Comparison of ENCODE assay signal across 9 mouse cellular contexts in genomic region chr1:172188891-172189290, GRCm38 (mm10). TPM values are rescaled to one million over a fixed set of nuclear protein-coding genes. Genes with fewer than 3 reads are reported as not detected.
DNase-seq lines count a peak whose midpoint lies in the region; ATAC-seq and TF ChIP-seq lines count a peak whose summit lies in the region.
"Had no signal": no experiment of that assay in that cellular context is flagged by ENCODE, and none has a peak within 500 bp of the region (broad histone marks: within the 10 kb centered on the region; RNA-seq: fewer than 3 reads in every experiment).

No protein-coding gene starts in this region.

- H3K9ac ChIP-seq in forebrain, embryonic 11.5 days (ENCODE audit: low read length): no peak overlapping the region
- H3K9ac ChIP-seq in forebrain, embryonic 13.5 days: no peak overlapping the region
- no peak overlapping the region for H3K9ac ChIP-seq in lung, embryonic 14.5 days
- H3K9ac ChIP-seq: heart, embryonic 13.5 days had no signal

- no peaks in the 10 kb centered on the region for H3K9me3 ChIP-seq in forebrain, embryonic 11.5 days (ENCODE audit: control insufficient read depth, low read length)
- no peaks in the 10 kb centered on the region for H3K9me3 ChIP-seq in forebrain, embryonic 13.5 days (replicated peaks)
- no peaks in the 10 kb centered on the region for H3K9me3 ChIP-seq in lung, embryonic 14.5 days (ENCODE audit: low read depth, low read length)
- H3K9me3 ChIP-seq: heart, embryonic 13.5 days had no signal

- peak; percentile 70 for TF ChIP-seq CTCF in lung, embryonic 14.5 days (IDR thresholded peaks at IDR 0.05; ENCODE audit: low read depth)
- peak; percentile 14; the same call in 1 of the 2 replicates for TF ChIP-seq CTCF in cortical plate, adult 2 months (IDR thresholded peaks at IDR 0.05; ENCODE audit: extremely low read depth, insufficient read depth, low read length)

- H3K27ac ChIP-seq in forebrain, embryonic 11.5 days (ENCODE audit: low read depth, low read length): no peak overlapping the region
- H3K27ac ChIP-seq in forebrain, embryonic 13.5 days: no peak overlapping the region; the same call in 1 of the 2 replicates
- no peak overlapping the region for H3K27ac ChIP-seq in lung, embryonic 14.5 days (ENCODE audit: low read depth)
- H3K27ac ChIP-seq in cortical plate, adult 2 months (ENCODE audit: insufficient read depth, low read length): no peak overlapping the region
- H3K27ac ChIP-seq: heart, embryonic 13.5 days had no signal

- 83% methylated on average over 4 of the region's 4 CpGs for WGBS in forebrain, embryonic 11.5 days
- WGBS in forebrain, embryonic 13.5 days: 66% methylated on average over 4 of the region's 4 CpGs
- WGBS in lung, embryonic 14.5 days: 70% methylated on average over 4 of the region's 4 CpGs

- no peaks in the 10 kb centered on the region for H3K4me1 ChIP-seq in forebrain, embryonic 11.5 days (replicated peaks; ENCODE audit: control insufficient read depth, insufficient read depth, low read length)
- H3K4me1 ChIP-seq in forebrain, embryonic 13.5 days: no peaks in the 10 kb centered on the region
- H3K4me1 ChIP-seq in lung, embryonic 14.5 days (ENCODE audit: insufficient read depth): no peaks in the 10 kb centered on the region
- no peaks in the 10 kb centered on the region for H3K4me1 ChIP-seq in cortical plate, adult 2 months (ENCODE audit: control insufficient read depth, insufficient read depth, low read length)
- H3K4me1 ChIP-seq: heart, embryonic 13.5 days had no signal

- peaks cover 8% of the 10 kb centered on the region for H3K36me3 ChIP-seq in forebrain, embryonic 11.5 days (ENCODE audit: control insufficient read depth, insufficient read depth, low read length)
- H3K36me3 ChIP-seq in forebrain, embryonic 13.5 days (ENCODE audit: poor library complexity, severe bottlenecking): peaks cover 87% of the 10 kb centered on the region
- H3K36me3 ChIP-seq in lung, embryonic 14.5 days (ENCODE audit: insufficient read depth): peaks cover 86% of the 10 kb centered on the region

- no peak overlapping the region for H3K4me2 ChIP-seq in forebrain, embryonic 11.5 days (ENCODE audit: low read depth, low read length, severe bottlenecking)
- H3K4me2 ChIP-seq in forebrain, embryonic 13.5 days: no peak overlapping the region
- no peak overlapping the region for H3K4me2 ChIP-seq in lung, embryonic 14.5 days
- H3K4me2 ChIP-seq: heart, embryonic 13.5 days had no signal

- no peak overlapping the region for H3K4me3 ChIP-seq in forebrain, embryonic 11.5 days (ENCODE audit: low read depth, low read length)
- no peak overlapping the region for H3K4me3 ChIP-seq in forebrain, embryonic 13.5 days
- no peak overlapping the region for H3K4me3 ChIP-seq in lung, embryonic 14.5 days (ENCODE audit: low read depth, low read length)
- no peak overlapping the region for H3K4me3 ChIP-seq in cortical plate, adult 2 months (ENCODE audit: insufficient read depth, low read length)
- H3K4me3 ChIP-seq: heart, embryonic 13.5 days had no signal

- no peak for TF ChIP-seq POLR2A in cortical plate, adult 2 months (IDR thresholded peaks at IDR 0.05; ENCODE audit: extremely low read depth, insufficient read depth, low read length)

- DNase-seq in forebrain, embryonic 11.5 days (ENCODE audit: low spot score): no peak
- DNase-seq in lung, embryonic 14.5 days: peak; percentile 35
- no peak for DNase-seq in lung, adult 18-20 months
- no peak for DNase-seq in layer of hippocampus, postnatal 14 days (ENCODE audit: low spot score in 2 of 2)
- no peak for DNase-seq in thymus, postnatal 25 days

- ATAC-seq in forebrain, embryonic 11.5 days (replicated peaks; ENCODE audit: low FRiP score): 0 out of 2 replicates have a peak, but pooled peaks have one; percentile 49
- no peak for ATAC-seq in forebrain, embryonic 13.5 days
- ATAC-seq in lung, embryonic 14.5 days (ENCODE audit: insufficient read depth): peak; percentile 52; the same call in 1 of the 2 replicates
- ATAC-seq in megakaryocyte progenitor cell, adult 5-6 weeks (replicated peaks; ENCODE audit: poor library complexity): peak; percentile 87

- H3K27me3 ChIP-seq in forebrain, embryonic 11.5 days (ENCODE audit: control insufficient read depth, insufficient read depth, low read length): no peaks in the 10 kb centered on the region
- H3K27me3 ChIP-seq in forebrain, embryonic 13.5 days: no peaks in the 10 kb centered on the region
- no peaks in the 10 kb centered on the region for H3K27me3 ChIP-seq in lung, embryonic 14.5 days (ENCODE audit: insufficient read depth, low read length)
- H3K27me3 ChIP-seq: heart, embryonic 13.5 days had no signal

RNA-seq across cellular contexts. Expression of gene Pea15a, which starts 17.7 kb away (rescaled TPM):
- polyA plus RNA-seq in forebrain, embryonic 11.5 days (2014; fragmentation: Nextera tagmentation; extraction: Ambion mirVana): 371 and 409 TPM in 2 replicates
- 470 and 471 TPM in 2 replicates for polyA plus RNA-seq in forebrain, embryonic 13.5 days (2015; fragmentation: Nextera tagmentation; extraction: Ambion mirVana)
- 128 and 140 TPM in 2 replicates for polyA plus RNA-seq in lung, embryonic 14.5 days (2014; fragmentation: Nextera tagmentation; extraction: Ambion mirVana)
- 530 and 543 TPM in 2 replicates for polyA plus RNA-seq in cortical plate, adult 2 months (2012; rRNA removed)
- total RNA-seq in megakaryocyte progenitor cell, adult 5-6 weeks (2015): 3.1 and 4.9 TPM in 2 replicates
- total RNA-seq in megakaryocyte progenitor cell, adult 5-6 weeks (2017): 2.2 and 2.6 TPM in 2 replicates
- 100 to 1,000 TPM; 360 to 376 TPM for total RNA-seq in layer of hippocampus, postnatal 14 days (2021)

RNA-seq across cellular contexts. Expression of gene Casq1, which starts 30.8 kb away (rescaled TPM):
- polyA plus RNA-seq in forebrain, embryonic 11.5 days (2014; fragmentation: Nextera tagmentation; extraction: Ambion mirVana): 1.1 and 2.0 TPM in 2 replicates
- polyA plus RNA-seq in forebrain, embryonic 13.5 days (2015; fragmentation: Nextera tagmentation; extraction: Ambion mirVana): 4.5 TPM in 2 replicates
- polyA plus RNA-seq in lung, embryonic 14.5 days (2014; fragmentation: Nextera tagmentation; extraction: Ambion mirVana): 5.0 and 5.9 TPM in 2 replicates
- 1.1 and 2.9 TPM in 2 replicates for polyA plus RNA-seq in cortical plate, adult 2 months (2012; rRNA removed)
- not detected in 2 replicates for total RNA-seq in megakaryocyte progenitor cell, adult 5-6 weeks (2015)
- total RNA-seq in megakaryocyte progenitor cell, adult 5-6 weeks (2017): not detected in 2 replicates
- total RNA-seq in layer of hippocampus, postnatal 14 days (2021): 1 to 10 TPM; 1.1 to 1.4 TPM

RNA-seq across cellular contexts. Expression of gene Dcaf8, which starts 41.0 kb away (rescaled TPM):
- 116 and 118 TPM in 2 replicates for polyA plus RNA-seq in forebrain, embryonic 11.5 days (2014; fragmentation: Nextera tagmentation; extraction: Ambion mirVana)
- 112 and 125 TPM in 2 replicates for polyA plus RNA-seq in forebrain, embryonic 13.5 days (2015; fragmentation: Nextera tagmentation; extraction: Ambion mirVana)
- 108 and 111 TPM in 2 replicates for polyA plus RNA-seq in lung, embryonic 14.5 days (2014; fragmentation: Nextera tagmentation; extraction: Ambion mirVana)
- polyA plus RNA-seq in cortical plate, adult 2 months (2012; rRNA removed): 99.6 and 106 TPM in 2 replicates
- 26.0 and 46.0 TPM in 2 replicates for total RNA-seq in megakaryocyte progenitor cell, adult 5-6 weeks (2015)
- total RNA-seq in megakaryocyte progenitor cell, adult 5-6 weeks (2017): 93.6 and 140 TPM in 2 replicates
- 100 to 1,000 TPM in 1 of 2 experiments, 10 to 100 TPM in 1; 97.8 to 104 TPM for total RNA-seq in layer of hippocampus, postnatal 14 days (2021)
